Mouse (Mus musculus): Measurements from ENCODE around the gene Fam19a5.
A peak's percentile ranks its signal among the peaks of the same experiment; 100 is the strongest.

Fam19a5 gene

DNA sequence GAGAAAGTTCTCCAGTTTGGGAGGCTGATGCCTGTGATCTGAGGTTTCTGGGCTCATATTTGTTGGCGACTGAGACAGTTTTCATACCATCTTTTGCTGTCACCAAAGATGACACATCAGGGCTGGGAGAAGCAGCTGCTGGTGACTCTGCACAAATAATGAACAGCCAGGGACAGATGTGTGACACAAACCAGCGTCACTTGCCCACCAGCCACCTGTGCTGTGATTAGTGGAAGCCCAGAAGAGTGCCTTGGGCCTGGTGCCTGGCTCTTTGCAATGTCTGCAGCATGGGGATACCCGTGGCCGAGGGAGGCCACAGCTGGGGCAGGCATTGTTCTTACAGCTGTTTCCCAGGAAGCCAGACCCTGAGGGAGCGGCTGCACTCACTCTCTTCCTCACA is 173.0 kb downstream of the Fam19a5 start:
- peak; percentile 74 for DNase-seq (ENCODE audit: extremely low read depth, insufficient read length, low spot score)

DNA sequence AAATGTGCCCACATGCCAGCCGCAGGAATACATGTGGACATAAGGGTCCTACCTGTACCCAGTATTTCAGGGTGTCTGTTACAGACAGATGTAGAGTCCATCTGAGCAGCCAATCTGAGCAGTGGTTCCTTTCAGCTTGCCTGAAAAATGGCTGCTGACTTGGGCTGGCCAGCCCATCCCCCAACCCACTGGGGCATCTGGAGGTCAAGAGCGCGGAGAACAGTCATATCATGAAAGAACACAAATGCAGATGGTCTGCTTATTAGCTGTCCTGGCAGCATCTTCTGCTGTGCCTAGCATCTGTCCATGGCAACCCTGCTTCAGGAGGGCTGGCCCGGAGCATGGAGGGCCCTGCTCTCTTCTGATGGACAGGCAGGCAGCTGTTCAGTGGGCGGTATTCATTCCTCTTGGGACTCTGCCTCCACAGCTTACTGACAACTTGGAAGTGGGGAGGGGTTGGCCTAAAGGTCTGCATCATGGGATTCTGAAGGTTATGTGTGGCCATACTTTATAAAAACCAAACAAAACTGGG is 179.4 kb downstream of the Fam19a5 start:
- no peak for DNase-seq (ENCODE audit: extremely low read depth, insufficient read length, low spot score)

DNA sequence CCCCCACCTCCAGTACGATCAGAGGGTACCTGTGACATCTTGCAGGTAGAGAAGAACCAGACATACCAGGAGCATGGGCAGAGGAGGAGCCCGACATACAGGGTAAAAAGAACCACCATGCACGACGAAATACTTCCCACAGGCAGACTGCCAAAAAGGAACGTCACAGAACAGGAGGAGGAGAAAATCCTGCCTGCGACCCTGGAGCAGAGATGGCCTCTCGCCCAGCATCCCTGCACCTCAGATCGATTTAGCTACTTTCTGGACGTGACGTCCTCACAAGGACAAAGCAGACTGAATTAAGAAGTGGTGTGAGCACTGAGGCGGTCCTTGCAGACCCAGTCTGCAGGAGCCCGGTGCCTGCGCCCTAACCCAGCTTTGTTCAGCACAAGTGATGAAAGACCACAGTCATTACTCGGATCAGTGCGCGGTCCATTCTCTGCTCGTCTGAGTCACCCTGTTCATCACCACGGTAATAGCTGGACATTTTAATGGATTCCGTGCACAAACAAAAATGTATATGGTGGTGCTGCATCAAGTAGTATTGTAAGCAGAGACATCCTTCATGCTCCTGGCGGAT is 182.6 kb downstream of the Fam19a5 start:
- no peak for DNase-seq (ENCODE audit: extremely low read depth, insufficient read length, low spot score)

DNA sequence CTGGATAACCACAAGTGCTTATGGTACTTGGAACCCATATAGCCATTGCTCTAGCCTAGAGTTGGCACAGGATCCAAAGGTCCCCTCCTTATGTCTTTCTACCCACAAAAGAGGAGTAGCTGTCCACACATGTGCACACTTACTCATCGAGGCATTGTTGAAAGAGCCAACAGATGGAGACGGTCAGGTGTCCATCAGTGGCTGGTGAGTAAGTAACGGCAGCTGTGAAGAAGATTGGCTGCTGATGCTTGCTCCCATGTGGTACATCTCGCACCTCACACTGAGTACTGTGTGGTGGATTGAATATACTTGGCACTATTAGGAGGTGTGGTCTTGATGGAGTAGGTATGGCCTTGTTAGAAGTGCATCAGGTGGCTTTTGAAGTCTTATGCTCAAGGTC is 192.2 kb downstream of the Fam19a5 start:
- DNase-seq (ENCODE audit: extremely low read depth, insufficient read length, low spot score) = no peak

DNA sequence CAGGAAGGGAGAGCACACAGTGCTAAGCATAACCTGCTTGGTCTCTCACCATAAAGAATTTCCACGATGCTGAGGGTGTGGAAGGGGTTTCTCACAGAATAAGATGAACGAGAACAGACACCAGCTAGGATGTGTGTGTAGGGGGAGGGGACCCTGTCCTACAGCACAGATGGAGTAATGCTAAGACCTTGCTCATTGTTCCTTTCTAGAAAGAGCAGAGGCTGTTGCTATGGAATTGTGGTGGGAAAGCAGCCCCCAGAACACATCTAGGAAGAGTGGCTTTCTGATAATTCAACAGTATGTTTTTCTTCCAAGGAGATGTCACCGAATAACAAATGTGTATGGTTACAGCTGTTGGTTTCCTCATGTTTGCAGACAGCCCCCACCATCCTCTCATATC is 211.4 kb downstream of the Fam19a5 start:
- no peak for DNase-seq (ENCODE audit: extremely low read depth, insufficient read length, low spot score)

DNA sequence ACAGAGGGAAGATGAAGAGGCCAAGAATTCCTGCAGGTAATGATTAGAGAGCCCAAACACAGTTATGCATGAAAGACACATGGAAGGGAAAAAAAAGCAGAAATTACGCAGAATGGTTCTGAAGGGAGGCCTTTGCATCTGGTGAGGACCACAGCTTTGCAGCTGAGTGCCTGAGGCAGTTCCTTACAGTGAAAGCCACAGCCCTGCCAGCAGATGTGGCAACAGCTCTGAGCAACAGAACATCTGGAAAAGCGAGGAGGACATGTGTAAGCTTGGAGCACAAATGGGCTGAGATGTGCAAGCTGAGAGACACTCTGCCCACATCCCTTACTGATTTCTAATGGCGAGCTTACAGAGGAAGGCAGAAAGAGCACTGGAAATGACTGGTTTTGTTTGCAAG is 221.8 kb downstream of the Fam19a5 start:
- DNase-seq (ENCODE audit: extremely low read depth, insufficient read length, low spot score) = no peak

DNA sequence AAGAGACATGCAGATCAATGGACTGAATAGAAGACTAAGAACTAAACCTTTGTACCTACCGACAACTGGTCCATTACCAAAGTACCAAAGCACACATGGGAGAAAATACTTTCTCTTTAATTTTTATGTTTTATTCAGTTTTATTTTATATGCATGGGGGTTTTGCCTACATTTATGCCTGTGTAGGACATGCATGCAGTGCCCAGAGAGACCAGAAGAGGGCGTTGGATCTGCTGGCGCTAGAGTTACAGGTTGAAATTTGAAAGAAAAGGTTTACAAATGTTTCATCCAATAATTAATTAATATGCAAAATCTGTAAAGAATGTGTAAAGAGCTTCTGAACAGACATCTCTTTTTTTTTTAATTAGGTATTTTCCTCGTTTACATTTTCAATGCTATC is 229.9 kb downstream of the Fam19a5 start:
- no peak for DNase-seq (ENCODE audit: extremely low read depth, insufficient read length, low spot score)

DNA sequence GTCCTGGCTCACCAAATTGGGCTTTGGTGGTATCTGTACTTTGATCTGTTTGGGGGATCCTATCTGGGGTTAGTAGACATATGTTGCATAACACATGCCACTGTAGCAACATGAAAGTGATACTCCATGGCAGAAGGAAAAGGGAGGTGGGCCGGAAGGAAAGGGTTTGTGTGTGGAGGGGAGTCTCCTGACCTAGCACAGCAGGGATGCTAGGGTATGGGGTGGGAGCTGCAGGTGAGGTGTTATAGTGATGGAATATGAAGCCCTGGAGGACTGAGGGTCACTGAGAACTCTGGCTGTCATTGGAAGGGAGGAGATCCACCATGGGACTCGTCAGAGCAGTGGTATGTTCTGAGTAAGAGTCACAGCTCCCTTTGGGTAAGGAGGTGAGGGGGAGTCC is 239.2 kb downstream of the Fam19a5 start:
- DNase-seq (ENCODE audit: extremely low read depth, insufficient read length, low spot score) = no peak

DNA sequence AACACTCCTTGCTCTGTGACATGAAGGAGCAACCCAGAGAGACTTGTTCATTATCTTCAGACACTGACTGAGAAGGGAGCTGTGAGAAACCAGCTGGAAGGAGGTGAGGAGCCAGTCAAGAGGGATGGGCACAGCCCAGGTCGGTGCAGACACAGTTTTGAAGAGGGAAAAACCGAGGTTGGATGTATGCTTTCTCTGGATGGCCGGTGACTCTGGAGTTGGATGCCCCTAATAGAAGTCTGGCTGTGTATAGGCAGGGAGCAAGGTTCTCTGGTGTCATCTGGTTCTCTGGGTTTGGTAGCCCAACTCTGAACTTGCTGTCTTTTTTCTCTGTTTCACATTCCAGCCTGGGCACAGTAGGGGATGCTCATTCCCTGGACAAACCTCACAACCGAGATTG is 245.6 kb downstream of the Fam19a5 start:
- DNase-seq (ENCODE audit: extremely low read depth, insufficient read length, low spot score) = no peak

DNA sequence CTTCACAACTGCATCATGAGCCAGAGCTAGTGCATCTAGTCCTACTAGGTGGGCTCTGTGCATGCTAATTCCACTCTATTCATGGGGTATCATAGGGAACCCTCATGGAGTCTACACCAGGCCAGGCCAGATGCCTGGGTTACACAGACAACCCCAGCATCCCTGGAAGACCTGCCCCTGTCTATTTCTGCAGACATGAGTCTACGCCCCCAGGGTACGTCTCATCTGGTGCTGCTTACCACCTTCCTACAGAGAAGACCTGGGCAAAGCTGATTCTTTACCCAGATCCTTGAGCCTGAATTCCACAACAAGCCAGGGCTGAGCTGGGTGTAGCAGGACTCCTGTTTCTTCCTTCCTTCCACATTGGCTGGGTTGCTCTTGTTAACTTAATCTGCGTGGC is 249.6 kb downstream of the Fam19a5 start:
- DNase-seq (ENCODE audit: extremely low read depth, insufficient read length, low spot score) = no peak

DNA sequence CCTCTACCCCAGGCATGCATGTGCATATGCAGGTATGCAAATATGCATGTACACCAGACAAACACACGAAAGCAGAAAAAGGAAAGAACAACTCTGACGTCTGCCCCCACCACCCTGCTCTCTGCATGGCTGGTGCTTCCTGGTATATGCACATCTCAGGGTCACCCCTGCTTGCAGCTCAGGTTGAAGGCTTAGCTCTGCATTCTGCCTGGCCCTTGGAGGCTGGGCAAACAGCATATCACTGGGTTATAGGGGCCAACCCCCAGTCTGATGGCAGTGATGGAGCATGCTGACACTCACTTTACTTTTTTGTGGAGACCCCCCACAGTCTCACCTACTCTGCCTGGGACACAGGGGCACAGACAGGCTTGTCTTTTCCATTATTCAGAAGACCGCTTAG is 252.5 kb downstream of the Fam19a5 start:
- no peak for DNase-seq (ENCODE audit: extremely low read depth, insufficient read length, low spot score)
